Mouse (Mus musculus): ENCODE measurements around the gene Nol3.
"Not testable (repeated sequence)": the region's sequence is repeated elsewhere in the genome, so short reads cannot be mapped to it uniquely, and the experiment has no call there.

The Nol3 gene

DNA sequence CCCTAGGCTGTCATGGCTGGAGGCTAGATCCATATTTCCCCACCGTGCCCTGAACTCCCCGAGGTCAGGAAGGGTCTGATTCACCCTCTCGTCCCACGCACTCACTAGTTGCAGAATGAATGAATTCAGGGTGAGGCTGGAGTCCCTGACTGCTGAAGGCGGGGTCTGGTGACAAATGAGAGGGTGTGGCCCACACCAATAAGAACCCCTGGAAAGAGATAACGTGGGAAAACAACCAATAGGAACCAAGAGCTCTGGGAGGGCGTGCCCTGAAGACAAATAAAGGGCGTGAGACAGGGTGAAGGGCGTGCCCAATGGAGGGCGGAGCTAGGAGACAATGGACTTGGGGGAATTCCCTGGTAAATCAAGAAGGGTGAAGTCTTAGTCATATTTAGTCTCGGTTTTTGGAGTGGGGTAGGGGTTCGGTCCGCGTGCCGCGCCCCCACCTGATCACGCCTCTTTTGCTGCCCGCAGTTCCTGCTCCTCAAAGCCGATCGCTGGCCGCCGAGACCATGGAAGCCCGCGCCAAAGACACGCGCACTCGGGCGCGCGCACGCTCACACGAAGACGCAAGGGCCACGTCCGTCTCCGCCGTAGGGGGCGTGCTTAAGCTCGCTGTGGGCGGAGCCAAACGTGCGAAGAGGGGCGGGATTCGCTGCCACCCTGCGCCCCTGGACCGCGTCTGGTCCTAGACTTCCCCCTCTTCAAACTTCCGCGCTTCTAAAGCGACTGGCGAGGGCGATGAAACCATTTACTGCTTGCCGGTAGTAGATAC is 13.2 kb downstream of the Nol3 start:
- peak; percentile 83 for ATAC-seq (ENCODE audit: low TSS enrichment)

- ATAC-seq (ENCODE audit: low TSS enrichment), result peak; percentile 16
Measured at GRCm38 (mm10) chr8:105289805-105290460, 14.0 kb downstream of the Nol3 start, which contains the start of gene 4931428F04Rik. TSS of gene 4931428F04Rik (minus strand) at chr8:105289864.

DNA sequence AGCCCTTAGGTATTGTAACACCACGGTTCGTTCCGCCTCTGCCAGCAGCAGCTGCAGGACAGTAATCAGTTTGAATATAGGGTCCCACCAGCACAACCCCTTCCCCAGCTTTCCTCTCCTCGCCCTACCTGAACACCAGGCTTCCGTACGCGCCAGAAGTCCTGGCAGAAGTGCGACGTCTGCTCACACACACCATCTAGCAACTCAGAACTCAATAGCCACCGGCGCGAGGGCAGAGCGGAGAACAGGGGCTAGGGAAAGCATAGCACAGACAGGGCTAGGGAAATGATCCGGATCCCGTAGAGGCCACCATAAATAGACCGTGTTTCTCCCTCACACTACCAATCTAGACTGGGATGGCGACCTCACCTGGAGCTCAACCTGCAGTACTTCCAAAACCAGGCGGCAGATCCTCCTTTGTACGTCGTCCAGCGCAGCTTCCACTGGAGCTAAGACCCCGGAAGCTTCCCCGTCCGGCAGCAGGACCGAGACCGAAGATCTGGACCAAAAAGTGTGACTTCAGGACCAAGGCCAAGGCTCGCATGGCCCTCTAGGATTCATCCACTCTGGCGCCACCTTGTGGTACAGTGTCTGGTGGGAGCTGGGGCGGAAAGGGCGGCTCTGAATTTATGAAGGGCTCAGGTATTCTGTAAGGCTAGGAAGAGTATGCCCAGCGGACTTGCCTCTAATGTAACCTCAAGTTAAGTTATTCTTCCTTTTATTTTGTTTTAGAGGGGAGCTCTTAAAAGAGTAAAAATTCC is 14.8 kb downstream of the Nol3 start:
- ATAC-seq (ENCODE audit: low TSS enrichment), result no peak

- not testable (repeated sequence) for ATAC-seq (ENCODE audit: low TSS enrichment)
Measured at GRCm38 (mm10) chr8:105291364-105291763, 15.4 kb downstream of the Nol3 start.

GRCm38 (mm10) chr8:105291802-105292201 is 15.9 kb downstream of the Nol3 start:
- not testable (repeated sequence) for ATAC-seq (ENCODE audit: low TSS enrichment)

- ATAC-seq (ENCODE audit: low TSS enrichment), result no peak
Measured at GRCm38 (mm10) chr8:105292471-105292870, 16.5 kb downstream of the Nol3 start.

DNA sequence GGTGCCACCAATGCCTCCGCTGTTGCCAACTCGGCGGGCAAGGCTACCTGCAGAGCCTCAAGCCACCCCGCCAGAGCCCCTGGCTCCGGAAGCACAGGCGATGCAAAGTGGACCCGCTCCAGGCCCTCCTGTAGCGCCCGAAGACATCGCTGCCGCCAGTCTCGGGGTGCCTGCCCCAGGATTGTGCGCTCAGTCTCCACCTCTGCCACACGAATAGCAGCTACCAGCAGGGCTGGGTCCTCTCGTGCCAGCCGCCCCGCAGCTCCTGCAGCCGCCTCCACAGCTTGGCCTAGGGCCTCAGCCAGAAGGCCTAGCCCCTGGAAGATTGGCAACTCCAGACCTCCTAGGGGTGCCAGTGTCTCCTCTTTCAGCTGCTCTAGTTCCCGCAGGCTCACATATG is 17.5 kb downstream of the Nol3 start:
- ATAC-seq (ENCODE audit: low TSS enrichment), result no peak

DNA sequence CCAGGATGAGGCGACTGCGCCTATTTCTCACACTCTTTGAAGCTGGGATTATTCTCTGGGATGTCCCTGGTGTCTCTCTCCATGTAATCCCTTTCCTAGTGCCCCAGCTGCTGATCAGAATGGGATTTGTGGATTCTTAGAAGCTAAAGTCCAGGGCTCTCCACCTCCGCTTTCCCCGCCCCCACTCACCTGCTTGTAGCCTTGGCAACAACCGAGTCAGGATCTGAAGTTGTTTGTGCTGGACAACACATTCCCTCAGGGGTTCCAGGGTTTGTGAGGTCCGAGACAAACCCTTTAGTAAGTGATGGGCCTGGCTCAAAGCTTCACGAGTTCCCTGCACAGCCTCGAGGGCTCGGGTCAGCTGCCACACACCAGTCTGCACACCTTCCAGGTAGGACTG is 18.8 kb downstream of the Nol3 start:
- ATAC-seq (ENCODE audit: low TSS enrichment), result no peak

- ATAC-seq (ENCODE audit: low TSS enrichment), result no peak
Measured at GRCm38 (mm10) chr8:105295256-105295655, 19.3 kb downstream of the Nol3 start.

- ATAC-seq (ENCODE audit: low TSS enrichment), result no peak
Measured at GRCm38 (mm10) chr8:105295895-105296573, 20.1 kb downstream of the Nol3 start, which contains the start of gene Exoc3l. TSS of gene Exoc3l (minus strand) at chr8:105296101.

GRCm38 (mm10) chr8:105297511-105298192 is 21.7 kb downstream of the Nol3 start, which contains the start of gene E2f4:
TSS of gene E2f4 (plus strand) at chr8:105297663.
- ATAC-seq (ENCODE audit: low TSS enrichment), result peak; percentile 95

DNA sequence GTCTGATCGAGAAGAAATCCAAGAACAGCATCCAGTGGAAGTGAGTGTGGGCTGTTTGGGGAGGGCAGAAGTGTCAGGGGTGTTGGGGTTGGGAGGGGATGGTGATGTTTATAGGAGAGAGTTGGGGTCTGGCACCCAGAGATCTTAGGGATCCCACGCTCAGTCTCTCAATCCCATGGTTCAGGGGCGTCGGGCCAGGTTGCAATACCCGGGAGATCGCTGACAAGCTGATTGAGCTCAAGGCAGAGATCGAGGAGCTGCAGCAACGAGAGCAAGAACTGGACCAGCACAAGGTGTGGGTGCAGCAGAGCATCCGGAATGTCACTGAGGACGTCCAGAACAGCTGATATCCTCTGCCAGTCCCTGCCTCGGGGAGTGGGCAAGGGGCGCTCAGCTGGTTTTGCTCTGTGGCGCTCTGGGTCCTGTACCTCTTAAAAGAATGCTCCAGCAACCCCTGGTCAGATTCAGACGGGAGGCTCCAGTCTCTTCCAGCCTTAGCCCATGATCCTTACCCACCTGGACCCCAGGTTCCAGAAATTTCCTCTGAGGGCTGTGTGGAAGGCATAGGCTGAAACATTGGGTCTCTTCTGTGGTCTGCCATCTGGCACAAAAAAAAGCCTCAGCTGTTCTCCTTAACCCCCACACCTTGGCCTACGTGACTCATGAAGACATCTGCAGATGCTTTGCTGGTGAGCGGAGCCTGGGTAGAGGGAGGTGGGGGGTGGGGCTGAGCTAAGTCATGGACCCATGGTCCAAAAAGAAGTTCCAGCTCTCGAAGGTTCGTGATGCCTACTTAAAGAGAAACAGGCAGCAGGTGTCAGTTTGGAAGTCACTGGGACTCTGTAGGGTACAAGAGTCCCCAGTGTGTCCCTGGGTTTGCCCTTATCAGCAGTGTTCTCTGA is 22.7 kb downstream of the Nol3 start:
- no peak for ATAC-seq (ENCODE audit: low TSS enrichment)

DNA sequence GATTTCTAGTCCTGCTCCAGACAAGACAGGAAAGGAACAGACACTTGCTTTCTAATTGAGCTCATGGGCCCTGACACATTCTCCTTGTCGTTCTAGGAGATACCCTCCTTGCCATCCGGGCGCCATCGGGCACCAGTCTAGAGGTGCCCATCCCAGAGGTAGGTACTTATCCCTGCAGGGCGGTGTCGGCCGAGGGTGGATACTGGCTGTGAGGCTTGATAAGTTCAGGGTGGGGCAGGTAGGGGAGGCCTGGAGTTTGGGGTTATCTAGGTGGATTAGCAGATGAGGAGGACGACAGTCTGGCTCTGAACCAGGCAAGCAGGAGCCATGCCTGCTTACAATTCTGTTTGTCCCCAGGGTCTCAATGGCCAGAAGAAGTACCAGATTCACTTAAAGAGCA is 24.0 kb downstream of the Nol3 start:
- no peak for ATAC-seq (ENCODE audit: low TSS enrichment)

- ATAC-seq (ENCODE audit: low TSS enrichment), result peak; percentile 25
Measured at GRCm38 (mm10) chr8:105303396-105303795, 27.5 kb downstream of the Nol3 start.

- ATAC-seq (ENCODE audit: low TSS enrichment), result no peak
Measured at GRCm38 (mm10) chr8:105303874-105304273, 27.9 kb downstream of the Nol3 start.

- peak; percentile 28 for ATAC-seq (ENCODE audit: low TSS enrichment)
Measured at GRCm38 (mm10) chr8:105304325-105305210, 28.6 kb downstream of the Nol3 start.

DNA sequence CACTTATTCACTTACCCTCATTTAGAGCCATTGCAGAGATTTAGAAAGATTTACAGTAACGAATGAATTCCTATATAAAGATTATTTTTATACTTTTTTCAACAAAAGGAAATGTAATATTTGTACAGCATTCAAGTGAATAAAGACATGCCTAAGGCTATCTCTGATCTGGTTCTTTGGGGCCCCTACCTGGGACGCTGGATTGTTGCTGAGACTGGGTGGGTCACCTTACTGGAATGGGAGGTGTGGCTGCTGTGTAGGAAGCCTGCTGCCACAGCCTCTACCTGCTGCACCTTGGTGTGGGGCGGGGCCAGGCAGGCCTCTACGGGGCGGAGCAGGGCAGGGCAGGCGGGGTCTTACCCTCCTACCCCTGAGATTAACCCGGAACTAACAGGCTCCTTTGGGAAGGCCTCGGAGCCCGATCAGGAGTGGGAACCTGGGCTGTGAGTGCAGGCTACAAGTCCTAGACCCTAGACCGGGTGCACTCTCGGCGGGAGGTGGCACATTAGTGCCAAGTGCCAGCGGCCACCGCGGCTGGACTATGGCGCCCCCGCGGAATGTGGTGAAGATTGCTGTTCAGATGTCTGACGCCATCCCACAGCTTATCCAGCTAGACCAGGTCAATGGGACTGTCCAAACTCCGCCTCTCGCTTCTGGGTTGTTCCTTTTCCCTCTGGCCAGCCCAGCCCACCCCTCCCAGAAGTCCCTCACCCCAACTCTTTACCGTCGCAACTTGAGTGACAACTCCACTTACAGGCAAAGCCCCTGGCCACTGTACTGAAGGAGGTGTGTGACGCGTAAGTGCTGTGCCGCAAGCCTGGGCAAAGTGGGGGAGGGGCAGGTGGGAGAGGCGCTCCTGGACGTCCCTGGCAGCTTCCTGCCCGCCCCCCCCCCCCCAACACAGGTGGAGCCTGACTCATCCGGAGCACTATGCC is 29.5 kb downstream of the Nol3 start, which contains the start of gene Elmo3:
TSS of gene Elmo3 (plus strand) at position 391 of the 935 bp plus-strand sequence.
- peak; percentile 22 for ATAC-seq (ENCODE audit: low TSS enrichment)
